Comparison of ENCODE assay signal across 9 mouse cellular contexts in the genomic region with DNA sequence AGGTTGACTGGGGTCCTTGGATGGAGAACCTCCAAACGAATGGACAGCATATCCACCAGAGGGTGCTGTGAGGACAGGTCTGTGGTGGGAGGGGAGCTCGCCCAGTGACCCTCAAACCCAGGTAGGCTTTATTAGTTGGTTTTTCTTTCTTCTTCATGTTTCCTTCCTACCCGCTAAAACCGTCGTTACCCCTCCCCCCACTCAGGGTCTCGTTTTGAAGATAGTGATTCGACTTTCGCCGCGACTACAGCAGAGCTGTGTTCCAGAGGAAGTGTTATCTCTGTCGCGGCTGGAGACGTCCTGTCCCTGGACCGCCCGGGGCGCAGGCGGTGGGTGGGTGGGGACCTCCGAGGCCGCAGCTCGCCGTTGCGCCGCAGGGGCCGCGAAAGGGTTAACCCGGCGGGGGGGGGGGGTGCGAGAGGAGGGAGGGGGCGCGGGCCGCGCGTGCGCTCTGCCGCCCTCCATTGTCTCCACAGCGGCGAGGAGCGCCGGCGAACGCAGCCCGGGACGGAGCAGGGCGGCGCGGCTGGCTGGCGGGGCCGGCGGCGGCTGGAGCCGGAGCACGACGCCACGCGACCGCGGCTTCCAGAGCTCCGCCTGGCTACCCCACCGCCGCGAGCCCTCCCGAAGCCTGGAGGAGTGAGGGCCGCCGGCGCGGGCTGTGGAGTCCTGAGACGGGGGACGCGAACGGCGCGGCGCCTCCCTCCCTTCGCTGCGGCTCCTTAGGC. TPM values are rescaled to one million over a fixed set of nuclear protein-coding genes. Genes with fewer than 3 reads are reported as not detected.
DNase-seq lines count a peak whose midpoint lies in the region; ATAC-seq and TF ChIP-seq lines count a peak whose summit lies in the region.
"Had no signal": no experiment of that assay in that cellular context is flagged by ENCODE, and none has a peak within 500 bp of the region (broad histone marks: within the 10 kb centered on the region; RNA-seq: fewer than 3 reads in every experiment).

No protein-coding gene starts in this region.

- peak overlapping the region; percentile 71 to 82 for H3K4me3 ChIP-seq in ES-E14 (ENCODE audit: insufficient read depth in 1 of 2, low read depth in 1 of 2, low read length in 2 of 2, poor library complexity in 1 of 2, severe bottlenecking in 1 of 2)
- H3K4me3 ChIP-seq in embryonic facial prominence, embryonic 14.5 days (ENCODE audit: low read depth, low read length) = peak overlapping the region; percentile 50
- peak overlapping the region; percentile 48 for H3K4me3 ChIP-seq in intestine, embryonic 15.5 days (replicated peaks)
- H3K4me3 ChIP-seq in midbrain, embryonic 13.5 days (replicated peaks) = peak overlapping the region; percentile 46

- H3K4me1 ChIP-seq in ES-E14 (ENCODE audit: control insufficient read depth in 2 of 2, insufficient read depth in 2 of 2, low read length in 2 of 2, poor library complexity in 1 of 2) = no peaks in the 10 kb centered on the region
- H3K4me1 ChIP-seq in embryonic facial prominence, embryonic 14.5 days (ENCODE audit: control insufficient read depth, insufficient read depth, low read length) = no peaks in the 10 kb centered on the region
- H3K4me1 ChIP-seq in intestine, embryonic 15.5 days (replicated peaks) = no peaks in the 10 kb centered on the region
- H3K4me1 ChIP-seq in midbrain, embryonic 13.5 days (replicated peaks) = no peaks in the 10 kb centered on the region

- peak; percentile 92 for ATAC-seq in embryonic facial prominence, embryonic 14.5 days (ENCODE audit: low read depth)
- peak; percentile 95 for ATAC-seq in intestine, embryonic 15.5 days
- ATAC-seq in midbrain, embryonic 13.5 days = peak; percentile 95

- WGBS in embryonic facial prominence, embryonic 14.5 days = 1% methylated on average over 16 of the region's 75 CpGs
- 3% methylated on average over 21 of the region's 75 CpGs for WGBS in intestine, embryonic 15.5 days
- WGBS in midbrain, embryonic 13.5 days = under 1% methylated on average over 54 of the region's 75 CpGs

- peak overlapping the region; percentile 82 for H3K9ac ChIP-seq in ES-E14 (ENCODE audit: insufficient read depth, low read depth, low read length, poor library complexity, severe bottlenecking)
- peak overlapping the region; percentile 77 for H3K9ac ChIP-seq in embryonic facial prominence, embryonic 14.5 days (ENCODE audit: low read depth, low read length)
- H3K9ac ChIP-seq in intestine, embryonic 15.5 days = peak overlapping the region; percentile 40
- H3K9ac ChIP-seq in midbrain, embryonic 13.5 days (replicated peaks) = peak overlapping the region; percentile 75

- in situ Hi-C loops in ES-E14 (cut with MboI; ENCODE audit: low sequenced_read_pairs in 2 of 2, unreplicated experiment in 2 of 2) = loop anchor here (25.0 kb wide), 2 partner anchors 1845 to 1970 kb away; no protein-coding TSS in a partner anchor

- peak; percentile 47 for DNase-seq in gastrocnemius, postnatal 10 days
- DNase-seq in gastrocnemius, postnatal 25 days = no peak
- DNase-seq in ES-E14 (ENCODE audit: low read depth, low spot score) (no peak), MN1 (ENCODE audit: low spot score) (no peak)
- DNase-seq in embryonic facial prominence, embryonic 14.5 days (ENCODE audit: low spot score) = peak; percentile 56
- no peak for DNase-seq in layer of hippocampus, postnatal 36 days

- H3K9me3 ChIP-seq in ES-E14 (ENCODE audit: control insufficient read depth, insufficient read depth, low read depth, low read length) = peaks cover 2% of the 10 kb centered on the region; the same call in 1 of the 2 replicates
- peaks cover 56% of the 10 kb centered on the region for H3K9me3 ChIP-seq in embryonic facial prominence, embryonic 14.5 days (ENCODE audit: control insufficient read depth, low read length)
- H3K9me3 ChIP-seq in intestine, embryonic 15.5 days = peaks cover 13% of the 10 kb centered on the region
- H3K9me3 ChIP-seq in midbrain, embryonic 13.5 days = peaks cover 48% of the 10 kb centered on the region

- H3K36me3 ChIP-seq in ES-E14 (ENCODE audit: control insufficient read depth, insufficient read depth, low read length, poor library complexity, severe bottlenecking) = no peaks in the 10 kb centered on the region
- H3K36me3 ChIP-seq in embryonic facial prominence, embryonic 14.5 days (ENCODE audit: control insufficient read depth, insufficient read depth, low read length) = peaks cover 6% of the 10 kb centered on the region; the same call in 1 of the 2 replicates
- H3K36me3 ChIP-seq in intestine, embryonic 15.5 days = peaks cover 7% of the 10 kb centered on the region; the same call in 1 of the 2 replicates
- H3K36me3 ChIP-seq in midbrain, embryonic 13.5 days = peaks cover 6% of the 10 kb centered on the region

- no peaks in the 10 kb centered on the region for H3K27me3 ChIP-seq in embryonic facial prominence, embryonic 14.5 days (replicated peaks; ENCODE audit: control insufficient read depth, insufficient read depth, low read length)
- no peaks in the 10 kb centered on the region for H3K27me3 ChIP-seq in intestine, embryonic 15.5 days (replicated peaks)
- H3K27me3 ChIP-seq in midbrain, embryonic 13.5 days = no peaks in the 10 kb centered on the region

- peak overlapping the region; percentile 70 for H3K4me2 ChIP-seq in embryonic facial prominence, embryonic 14.5 days (ENCODE audit: low read depth, low read length)
- peak overlapping the region; percentile 78 for H3K4me2 ChIP-seq in intestine, embryonic 15.5 days (replicated peaks)
- H3K4me2 ChIP-seq in midbrain, embryonic 13.5 days (replicated peaks) = peak overlapping the region; percentile 61

- H3K27ac ChIP-seq in ES-E14 (ENCODE audit: insufficient read depth, low read depth, low read length, poor library complexity, severe bottlenecking) = peak overlapping the region; percentile 82
- H3K27ac ChIP-seq in embryonic facial prominence, embryonic 14.5 days (replicated peaks; ENCODE audit: low read depth, low read length) = peak overlapping the region; percentile 40; the same call in 1 of the 2 replicates
- 0 out of 2 replicates have a peak overlapping the region, but pooled peaks have one; percentile 37 for H3K27ac ChIP-seq in intestine, embryonic 15.5 days
- peak overlapping the region; percentile 65 for H3K27ac ChIP-seq in midbrain, embryonic 13.5 days

TF ChIP-seq in ES-E14, 5 proteins besides CTCF, POLR2A, EP300 and RAD21:
- TF ChIP-seq ZNF384 (IDR thresholded peaks at IDR 0.05; ENCODE audit: low read depth, low read length) (no peak), MAFK (IDR thresholded peaks at IDR 0.05; ENCODE audit: insufficient read depth, low read depth, low read length) (no peak), CHD2 (IDR thresholded peaks at IDR 0.05; ENCODE audit: low read depth, low read length) (no peak), ZC3H11A (IDR thresholded peaks at IDR 0.05; ENCODE audit: borderline replicate concordance, low read depth, low read length) (no peak), HCFC1 (IDR thresholded peaks at IDR 0.05; ENCODE audit: borderline replicate concordance, insufficient read depth, low read length) (no peak)

RNA-seq across cellular contexts. Expression of gene Zfp978, which starts 45.8 kb away (rescaled TPM):
- under 1 TPM in 1 of 2 experiments, not detected in 1; 0.47 TPM for total RNA-seq in gastrocnemius, postnatal 10 days (2021)
- not detected for total RNA-seq in gastrocnemius, postnatal 25 days (2021)
- total RNA-seq in ES-E14 (2012; rRNA removed) = 233 and 297 TPM in 2 replicates
- not detected in 2 replicates for polyA plus RNA-seq in embryonic facial prominence, embryonic 14.5 days (2014; fragmentation: Nextera tagmentation; extraction: Ambion mirVana)
- polyA plus RNA-seq in intestine, embryonic 15.5 days (2015; fragmentation: Nextera tagmentation; extraction: Ambion mirVana) = not detected in 2 replicates
- 0.13 TPM in 1 of 2 replicates, not detected in the other for polyA plus RNA-seq in midbrain, embryonic 13.5 days (2015; fragmentation: Nextera tagmentation; extraction: Ambion mirVana)
- not detected for total RNA-seq in layer of hippocampus, postnatal 36 days (2021)
- total RNA-seq: neutrophil, adult 5-6 weeks had no signal

Comparison
In these comparisons a context has a peak if more than half of its experiments do, and no peak if none do; other contexts are left out.
1. DNase-seq: peak in gastrocnemius, postnatal 10 days (single experiment) and embryonic facial prominence, embryonic 14.5 days (single experiment); none in gastrocnemius, postnatal 25 days (single experiment), ES-E14 (single experiment), MN1 (single experiment) and layer of hippocampus, postnatal 36 days (0 of 2).
2. RNA of gene Zfp978, which starts 45.8 kb away (total RNA-seq): 233 to 297 TPM in ES-E14; 0.47 TPM in gastrocnemius, postnatal 10 days, not detected in gastrocnemius, postnatal 25 days and not detected in layer of hippocampus, postnatal 36 days; every median in the first group is over 100 times any median in the second.
3. Peak in every context shown above with its lines, with median percentiles within 50 percentile points of each other: H3K27ac ChIP-seq, H3K4me3 ChIP-seq, H3K9ac ChIP-seq, ATAC-seq and H3K4me2 ChIP-seq.